Mouse (Mus musculus) midbrain, embryonic 16.5 days (tissue): ENCODE results near the gene Scp2. TPM values are rescaled to one million over a fixed set of nuclear protein-coding genes. Genes with fewer than 3 reads are reported as not detected.
"Not testable (repeated sequence)": the region's sequence is repeated elsewhere in the genome, so short reads cannot be mapped to it uniquely, and the experiment has no call there.

Experiments
- ATAC-seq: fragments of 200-750 bp; cut with Nextera tagmentation; 2 replicates; pipeline ENCODE4 v1.8.0; 2017; ENCODE audit warnings: moderate TSS enrichment
- H3K27ac ChIP-seq: fragments of 300-500 bp; sonication (generic); 2 replicates; pipeline ENCODE4 v1.5.1; 2014; ENCODE audit warnings: mild to moderate bottlenecking, low read length, mixed read lengths
- H3K27me3 ChIP-seq: fragments of 300-500 bp; sonication (generic); 2 replicates; pipeline ENCODE4 v1.6.1; 2014; ENCODE audit warnings: low read depth, low read length, mixed read lengths; ENCODE audit not compliant: control insufficient read depth, insufficient read depth
- H3K36me3 ChIP-seq: fragments of 300-500 bp; sonication (generic); 2 replicates; pipeline ENCODE4 v1.6.1; 2014; ENCODE audit warnings: mild to moderate bottlenecking, low read length, moderate library complexity, mixed read lengths; ENCODE audit not compliant: control insufficient read depth, insufficient read depth
- H3K4me1 ChIP-seq: fragments of 300-500 bp; sonication (generic); 2 replicates; pipeline ENCODE4 v1.6.1; 2014; ENCODE audit warnings: mild to moderate bottlenecking, low read length, mixed read lengths; ENCODE audit not compliant: control insufficient read depth, insufficient read depth
- H3K4me2 ChIP-seq: fragments of 300-500 bp; sonication (generic); 2 replicates; pipeline ENCODE4 v1.6.1; 2014; ENCODE audit warnings: mild to moderate bottlenecking, low read length, mixed read lengths
- H3K4me3 ChIP-seq: fragments of 300-500 bp; sonication (generic); 2 replicates; pipeline ENCODE4 v1.5.1; 2014; ENCODE audit warnings: low read depth, mild to moderate bottlenecking, low read length, moderate library complexity, mixed read lengths
- H3K9ac ChIP-seq: fragments of 300-500 bp; sonication (generic); 2 replicates; pipeline ENCODE4 v1.6.1; 2014; ENCODE audit warnings: low read depth, low read length, mixed read lengths
- H3K9me3 ChIP-seq: fragments of 300-500 bp; sonication (generic); replicated peaks from 2 replicates; pipeline ENCODE4 v1.6.1; 2014; ENCODE audit warnings: mild to moderate bottlenecking, low read length, mixed read lengths; ENCODE audit not compliant: control insufficient read depth, poor library complexity, severe bottlenecking
- WGBS: fragments of 180-500 bp; shearing (Covaris S2); extraction: QIAGEN DNeasy Blood & Tissue Kit; methylation state at CpG from one replicate; pipeline ENCODE4 v1.1.7; 2014; 5-methylcytosine and 5-hydroxymethylcytosine counted together
- polyA plus RNA-seq: library from polyadenylated mRNA; unstranded; fragments of >200 nt; fragmentation: Nextera tagmentation; extraction: Ambion mirVana; gene quantifications from 2 replicates; pipeline ENCODE4 v1.2.1, GENCODE M21; 2015

The Scp2 gene
- polyA plus RNA-seq, 1 experiment from 2014 or later: 200 TPM

DNA sequence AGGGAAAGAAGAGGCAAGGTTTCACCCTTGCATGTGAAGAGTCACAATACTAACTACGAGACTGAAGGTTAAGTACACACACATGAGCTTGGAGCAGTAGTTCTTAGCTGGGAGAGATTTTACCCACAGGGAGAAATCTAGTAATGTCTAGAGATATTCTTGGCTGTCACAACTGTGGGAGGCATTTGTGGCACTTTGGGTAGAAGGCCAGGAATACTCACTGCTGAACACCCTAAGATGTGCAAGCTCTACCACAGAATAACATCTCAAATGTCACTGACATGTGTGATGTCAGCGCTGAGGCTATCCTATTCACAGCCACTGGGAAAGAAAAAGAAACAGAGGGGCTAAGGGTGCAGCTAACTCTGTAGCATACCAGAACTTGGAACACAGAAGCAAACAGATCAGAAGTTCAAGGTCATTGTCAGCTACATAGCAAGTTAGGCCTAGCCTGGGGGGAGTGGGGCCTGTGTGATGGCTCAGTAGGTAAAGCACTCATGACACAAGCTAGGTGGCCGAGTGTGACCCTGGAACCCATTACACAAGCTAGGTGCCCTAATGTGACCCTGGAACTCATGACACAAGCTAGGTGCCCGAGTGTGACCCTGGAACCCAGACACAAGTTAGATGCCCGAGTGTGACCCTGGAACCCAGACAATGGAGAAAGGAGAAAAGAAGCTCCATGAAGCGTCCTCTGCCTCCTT is 61.6 kb downstream of the Scp2 start:
- Histone ChIP-seq H3K4me2 (no peak overlapping the region), H3K4me3 (no peak overlapping the region), H3K27me3 (no peaks in the 10 kb centered on the region), H3K27ac (no peak overlapping the region), H3K9ac (no peak overlapping the region), H3K36me3 (no peaks in the 10 kb centered on the region), H3K4me1 (no peaks in the 10 kb centered on the region), H3K9me3 (no peaks in the 10 kb centered on the region)
- no peak for ATAC-seq
- 81% methylated on average over 6 of the region's 6 CpGs for WGBS

- WGBS: 86% methylated on average over 2 of the region's 2 CpGs
- no peak overlapping the region for H3K9ac ChIP-seq
- H3K4me3 ChIP-seq: no peak overlapping the region
- no peaks in the 10 kb centered on the region for H3K36me3 ChIP-seq
- no peak overlapping the region for H3K27ac ChIP-seq
- H3K27me3 ChIP-seq: no peaks in the 10 kb centered on the region
- ATAC-seq: no peak
- H3K4me2 ChIP-seq: no peak overlapping the region
- no peaks in the 10 kb centered on the region for H3K9me3 ChIP-seq
- no peaks in the 10 kb centered on the region for H3K4me1 ChIP-seq
Measured at GRCm38 (mm10) chr4:108082401-108082806, 62.4 kb downstream of the Scp2 start.

DNA sequence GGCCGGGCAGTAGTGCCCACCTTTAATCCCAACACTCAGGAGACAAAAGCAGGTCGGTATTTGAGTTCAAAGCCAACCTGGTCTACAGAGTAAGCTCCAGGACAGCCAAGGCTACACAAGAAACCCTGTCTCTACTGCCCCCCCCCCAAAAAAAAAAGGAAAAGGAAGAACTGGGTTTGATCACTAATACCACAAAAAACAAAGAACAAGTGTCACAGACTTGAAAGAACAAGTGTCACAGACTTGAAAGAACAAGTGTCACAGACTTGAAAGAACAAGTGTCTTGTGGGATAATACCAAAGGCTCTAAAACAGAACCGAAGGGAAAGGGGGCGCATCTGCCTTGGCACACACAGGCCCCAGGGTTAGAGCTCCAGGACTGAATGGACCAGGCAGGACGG is 63.9 kb downstream of the Scp2 start:
- Histone ChIP-seq H3K4me2 (no peak overlapping the region), H3K9ac (no peak overlapping the region), H3K27me3 (no peaks in the 10 kb centered on the region), H3K36me3 (no peaks in the 10 kb centered on the region), H3K4me1 (no peaks in the 10 kb centered on the region), H3K27ac (no peak overlapping the region), H3K4me3 (no peak overlapping the region), H3K9me3 (no peaks in the 10 kb centered on the region)
- 54% methylated on average over 5 of the region's 5 CpGs for WGBS
- no peak for ATAC-seq

GRCm38 (mm10) chr4:108079762-108080161 is 65.0 kb downstream of the Scp2 start:
- no peak overlapping the region for H3K4me2 ChIP-seq
- H3K36me3 ChIP-seq: no peaks in the 10 kb centered on the region
- H3K4me3 ChIP-seq: no peak overlapping the region
- H3K9ac ChIP-seq: no peak overlapping the region
- H3K4me1 ChIP-seq: no peaks in the 10 kb centered on the region
- 22% methylated on average over 2 of the region's 2 CpGs for WGBS
- H3K9me3 ChIP-seq: no peaks in the 10 kb centered on the region
- ATAC-seq: no peak
- no peak overlapping the region for H3K27ac ChIP-seq
- no peaks in the 10 kb centered on the region for H3K27me3 ChIP-seq

DNA sequence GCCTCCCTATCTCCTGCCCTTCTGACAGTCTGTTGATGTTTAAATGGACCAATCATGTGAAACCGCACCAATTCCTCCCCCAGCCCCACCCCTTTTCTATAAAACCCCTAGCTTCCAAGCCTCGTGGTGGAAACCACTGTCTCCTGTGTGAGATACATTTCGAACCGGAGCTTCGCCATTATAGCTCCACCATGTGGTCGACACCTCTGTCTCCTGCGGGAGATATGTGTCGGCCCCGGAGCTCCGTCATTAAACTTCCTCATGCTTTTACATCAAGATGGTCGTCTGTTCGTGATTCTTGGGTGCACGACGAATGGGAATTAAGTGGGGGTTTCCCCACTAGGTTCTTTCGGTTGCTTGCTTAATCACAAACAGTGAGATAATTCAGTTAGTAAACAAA is 65.6 kb downstream of the Scp2 start:
- not testable (repeated sequence) for H3K27me3 ChIP-seq, ATAC-seq, H3K9me3 ChIP-seq, H3K9ac ChIP-seq, H3K4me2 ChIP-seq, H3K36me3 ChIP-seq, H3K4me1 ChIP-seq, H3K4me3 ChIP-seq, H3K27ac ChIP-seq
- WGBS: 78% methylated on average over 15 of the region's 15 CpGs

GRCm38 (mm10) chr4:108077224-108077955 is 67.4 kb downstream of the Scp2 start:
- WGBS: 82% methylated on average over 3 of the region's 3 CpGs
- Histone ChIP-seq H3K9ac (no peak overlapping the region), H3K4me1 (no peaks in the 10 kb centered on the region), H3K9me3 (no peaks in the 10 kb centered on the region), H3K4me2 (no peak overlapping the region), H3K36me3 (no peaks in the 10 kb centered on the region), H3K27me3 (no peaks in the 10 kb centered on the region), H3K27ac (no peak overlapping the region), H3K4me3 (no peak overlapping the region)
- ATAC-seq: no peak

- Histone ChIP-seq H3K27me3 (no peaks in the 10 kb centered on the region), H3K4me2 (no peak overlapping the region), H3K4me1 (peaks cover 14% of the 10 kb centered on the region), H3K36me3 (no peaks in the 10 kb centered on the region), H3K9ac (no peak overlapping the region), H3K27ac (no peak overlapping the region), H3K4me3 (no peak overlapping the region), H3K9me3 (no peaks in the 10 kb centered on the region)
- no peak for ATAC-seq
- WGBS: 88% methylated on average over 3 of the region's 3 CpGs
Measured at GRCm38 (mm10) chr4:108074204-108074823, 70.5 kb downstream of the Scp2 start.

DNA sequence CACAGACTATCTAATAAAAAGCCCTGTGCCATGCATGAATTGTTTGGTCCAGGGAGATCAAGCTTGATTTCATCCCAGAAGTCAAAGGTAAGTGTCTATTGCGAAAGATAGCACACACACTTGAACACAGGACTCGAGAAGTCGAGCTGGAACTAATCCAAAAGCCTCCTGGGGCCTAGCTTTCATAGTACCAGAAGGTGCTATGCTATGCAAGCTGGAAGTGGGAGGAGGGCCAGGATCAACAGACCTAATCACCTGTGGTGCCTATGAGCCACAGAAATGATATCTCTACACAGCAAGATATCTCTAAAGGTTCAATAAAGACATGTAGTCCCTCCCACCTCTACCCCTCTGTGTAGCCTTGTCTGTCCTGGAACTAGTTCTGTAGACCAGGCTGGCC is 72.7 kb downstream of the Scp2 start:
- 95% methylated on average over 3 of the region's 3 CpGs for WGBS
- Histone ChIP-seq H3K27me3 (no peaks in the 10 kb centered on the region), H3K9me3 (no peaks in the 10 kb centered on the region)

More for the DNA sequence above, 72.7 kb downstream of the Scp2 start:
- H3K4me2 ChIP-seq: no peak overlapping the region
- no peaks in the 10 kb centered on the region for H3K36me3 ChIP-seq
- peaks cover 14% of the 10 kb centered on the region for H3K4me1 ChIP-seq
- ATAC-seq: 0 out of 2 replicates have a peak, but pooled peaks have one; percentile 12
- no peak overlapping the region for H3K9ac ChIP-seq
- H3K4me3 ChIP-seq: no peak overlapping the region
- H3K27ac ChIP-seq: no peak overlapping the region
